Mouse (Mus musculus) embryonic facial prominence, embryonic 11.5 days (tissue): ENCODE measurements around the gene Klhdc9. TPM values are rescaled to one million over a fixed set of nuclear protein-coding genes. Genes with fewer than 3 reads are reported as not detected.
"Not testable (repeated sequence)": the region's sequence is repeated elsewhere in the genome, so short reads cannot be mapped to it uniquely, and the experiment has no call there.

Experiments
- ATAC-seq: fragments of 200-750 bp; cut with Nextera tagmentation; replicated peaks from 2 replicates; pipeline ENCODE4 v1.8.0; 2017; ENCODE audit warnings: low read depth; ENCODE audit not compliant: insufficient number of reproducible peaks, low FRiP score, low TSS enrichment
- DNase-seq: peaks from one replicate; pipeline ENCODE4 v3.0.0-alpha.2; 2015; ENCODE audit warnings: low spot score
- H3K27ac ChIP-seq: fragments of 300-500 bp; sonication (generic); replicated peaks from 2 replicates; pipeline ENCODE4 v1.5.1; 2014; ENCODE audit warnings: mild to moderate bottlenecking, low read depth, low read length, control low read depth
- H3K27me3 ChIP-seq: fragments of 300-500 bp; sonication (generic); 2 replicates; pipeline ENCODE4 v1.6.1; 2014; ENCODE audit warnings: mild to moderate bottlenecking, low read length, moderate library complexity, mixed read lengths; ENCODE audit not compliant: control insufficient read depth, insufficient read depth
- H3K36me3 ChIP-seq: fragments of 300-500 bp; sonication (generic); replicated peaks from 2 replicates; pipeline ENCODE4 v1.6.1; 2014; ENCODE audit warnings: low read depth, mild to moderate bottlenecking, low read length, moderate library complexity, mixed read lengths; ENCODE audit not compliant: control insufficient read depth, insufficient read depth
- H3K4me1 ChIP-seq: fragments of 300-500 bp; sonication (generic); 2 replicates; pipeline ENCODE4 v1.6.1; 2014; ENCODE audit warnings: low read length, mixed read lengths; ENCODE audit not compliant: control insufficient read depth, insufficient read depth
- H3K4me2 ChIP-seq: fragments of 300-500 bp; sonication (generic); 2 replicates; pipeline ENCODE4 v1.6.1; 2014; ENCODE audit warnings: low read depth, mild to moderate bottlenecking, control low read depth, low read length, moderate library complexity
- H3K4me3 ChIP-seq: fragments of 300-500 bp; sonication (generic); 2 replicates; pipeline ENCODE4 v1.5.1; 2014; ENCODE audit warnings: low read depth, low read length, control low read depth
- H3K9ac ChIP-seq: fragments of 300-500 bp; sonication (generic); replicated peaks from 2 replicates; pipeline ENCODE4 v1.6.1; 2014; ENCODE audit warnings: mild to moderate bottlenecking, control low read depth, low read length
- H3K9me3 ChIP-seq: fragments of 300-500 bp; sonication (generic); replicated peaks from 2 replicates; pipeline ENCODE4 v1.6.1; 2016; ENCODE audit warnings: mild to moderate bottlenecking, low read length, inconsistent platforms, mixed read lengths; ENCODE audit not compliant: control insufficient read depth
- WGBS: fragments of 180-500 bp; shearing (Covaris S2); extraction: QIAGEN DNeasy Blood & Tissue Kit; methylation state at CpG from one replicate; pipeline ENCODE4 v1.1.7; 2014; 5-methylcytosine and 5-hydroxymethylcytosine counted together
- polyA plus RNA-seq: library from polyadenylated mRNA; unstranded; fragments of >200 nt; fragmentation: Nextera tagmentation; extraction: Ambion mirVana; gene quantifications from 2 replicates; pipeline ENCODE4 v1.2.1, GENCODE M21; 2014

Gene Klhdc9
- polyA plus RNA-seq, 1 experiment from 2014 or later: 1.4 TPM

- Histone ChIP-seq H3K4me3 (peak overlapping the region; percentile 82), H3K4me2 (peak overlapping the region; percentile 78), H3K9ac (peak overlapping the region; percentile 99), H3K4me1 (no peaks in the 10 kb centered on the region; the same call in 1 of the 2 replicates), H3K27ac (peak overlapping the region; percentile 99), H3K27me3 (no peaks in the 10 kb centered on the region), H3K9me3 (no peaks in the 10 kb centered on the region), H3K36me3 (no peaks in the 10 kb centered on the region)
- under 1% methylated on average over 4 of the region's 4 CpGs for WGBS
- DNase-seq (no peak), ATAC-seq (no peak)
These were observed 30.4 kb downstream of the Klhdc9 start for GRCm38 (mm10) chr1:171330216-171330560.

DNA sequence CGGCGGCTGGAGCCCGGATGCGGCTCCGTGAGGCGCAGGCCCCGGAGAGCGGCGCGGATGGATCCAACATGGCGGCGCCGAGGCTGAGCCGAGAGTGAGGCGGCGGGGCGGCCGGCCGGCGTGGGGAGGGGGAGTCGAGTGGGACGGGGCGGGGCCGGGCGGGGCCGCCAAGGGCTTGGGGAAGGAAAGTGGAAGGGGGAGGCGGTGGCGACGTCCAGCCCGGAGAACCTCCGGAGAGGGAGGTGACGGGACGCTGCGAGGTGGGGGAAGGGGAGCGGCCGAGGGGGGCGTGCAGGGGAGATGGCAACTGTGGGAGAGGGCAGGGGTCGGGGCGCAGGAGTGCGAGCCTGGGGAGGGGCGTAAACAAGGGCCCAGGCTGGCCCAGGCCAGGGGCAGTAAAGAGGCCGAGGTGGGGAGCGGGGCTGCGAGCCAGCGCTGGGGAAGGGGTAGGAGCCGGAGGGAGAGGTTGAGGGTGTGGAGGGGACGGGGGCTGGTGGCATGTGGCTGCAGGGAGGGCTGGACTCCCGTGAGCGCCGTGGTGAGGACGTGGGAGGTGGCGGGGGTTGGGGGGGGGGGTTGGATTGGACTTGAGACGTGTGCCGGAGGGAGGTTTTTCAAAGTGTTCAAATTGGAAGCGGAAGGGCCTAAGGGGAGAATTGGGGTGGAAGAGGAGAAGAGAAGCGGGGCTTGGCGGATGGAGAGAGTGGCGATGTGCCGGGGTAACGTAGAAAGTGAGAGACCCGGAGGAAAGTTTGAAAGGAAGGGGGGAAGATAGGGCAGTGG, 31.0 kb downstream of the Klhdc9 start:
- Histone ChIP-seq H3K4me2 (peak overlapping the region; percentile 78), H3K27ac (peak overlapping the region; percentile 99), H3K4me3 (peak overlapping the region; percentile 82), H3K9me3 (no peaks in the 10 kb centered on the region), H3K4me1 (no peaks in the 10 kb centered on the region; the same call in 1 of the 2 replicates), H3K36me3 (no peaks in the 10 kb centered on the region), H3K9ac (peak overlapping the region; percentile 99), H3K27me3 (no peaks in the 10 kb centered on the region)
- peak; percentile 92 for DNase-seq
- peak; percentile 88 for ATAC-seq
- 1% methylated on average over 41 of the region's 61 CpGs for WGBS

DNA sequence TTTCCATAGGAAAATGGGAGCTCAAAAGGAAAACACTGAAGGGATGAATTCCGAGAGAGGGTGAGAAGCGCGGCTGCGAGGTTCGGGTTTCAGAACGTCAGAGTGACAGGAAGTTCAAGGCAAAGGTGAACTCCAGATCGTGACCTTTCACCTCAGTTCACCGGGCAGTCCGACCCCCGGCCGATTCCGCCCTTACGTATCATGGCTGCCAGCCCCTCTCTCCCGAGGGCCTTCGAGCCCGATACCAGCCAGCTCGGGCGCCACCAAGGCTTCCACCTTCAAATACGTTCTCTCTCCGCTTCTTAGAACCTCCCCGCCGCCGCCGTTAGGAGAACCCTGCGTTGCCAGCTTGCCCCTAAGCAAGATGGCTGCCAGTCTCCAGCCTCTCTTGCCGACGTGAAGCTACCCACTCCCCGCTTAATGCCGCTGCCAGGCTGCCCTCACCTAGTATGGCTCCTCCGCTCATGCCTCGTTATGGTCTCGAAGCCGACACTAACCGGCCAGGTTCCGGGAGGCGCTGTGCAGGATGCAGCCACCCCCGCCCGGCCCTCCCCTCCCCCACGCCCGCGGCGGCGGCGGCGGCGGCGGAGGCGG, 31.7 kb downstream of the Klhdc9 start, which contains the start of gene Dedd:
Gene Dedd, plus strand, starts transcription at position 307 of the 594 bp plus-strand sequence.
- Histone ChIP-seq H3K9ac (peak within 1 kb of the TSS; percentile 99), H3K27ac (peak within 1 kb of the TSS; percentile 99), H3K4me3 (peak within 1 kb of the TSS; percentile 82), H3K4me1 (no peaks in the 10 kb centered on the region; the same call in 1 of the 2 replicates), H3K9me3 (no peaks in the 10 kb centered on the region), H3K27me3 (no peaks in the 10 kb centered on the region), H3K4me2 (peak within 1 kb of the TSS; percentile 78), H3K36me3 (no peaks in the 10 kb centered on the region)
- WGBS: under 1% methylated on average over 43 of the region's 48 CpGs
- DNase-seq: peak; percentile 93
- peak; percentile 95 for ATAC-seq

GRCm38 (mm10) chr1:171328244-171328643, 32.4 kb downstream of the Klhdc9 start:
- Histone ChIP-seq H3K4me2 (peak overlapping the region; percentile 78), H3K9ac (peak overlapping the region; percentile 99), H3K4me3 (peak overlapping the region; percentile 82), H3K9me3 (no peaks in the 10 kb centered on the region), H3K27me3 (no peaks in the 10 kb centered on the region), H3K27ac (peak overlapping the region; percentile 99), H3K36me3 (no peaks in the 10 kb centered on the region), H3K4me1 (no peaks in the 10 kb centered on the region; the same call in 1 of the 2 replicates)
- ATAC-seq (no peak), DNase-seq (peak; percentile 46)
- WGBS: 37% methylated on average over 9 of the region's 9 CpGs

DNA sequence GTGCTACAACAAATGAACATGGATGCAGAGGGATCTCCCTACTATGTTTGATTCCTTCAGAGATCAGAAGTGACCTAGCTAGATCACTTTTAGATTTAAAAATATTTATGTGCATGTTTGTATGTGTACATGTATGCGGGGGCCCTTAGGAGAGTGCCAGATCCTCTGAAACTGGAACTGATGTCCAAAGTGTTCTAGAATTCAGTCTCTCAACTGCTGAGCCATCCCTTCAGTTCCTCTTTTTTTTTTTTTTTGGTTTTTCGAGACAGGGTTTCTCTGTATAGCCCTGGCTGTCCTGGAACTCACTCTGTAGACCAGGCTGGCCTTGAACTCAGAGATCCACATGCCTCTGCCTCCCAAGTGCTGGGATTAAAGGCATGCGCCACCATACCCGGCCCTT, 34.0 kb downstream of the Klhdc9 start:
- H3K9ac ChIP-seq, DNase-seq, H3K4me1 ChIP-seq, ATAC-seq, H3K36me3 ChIP-seq, H3K9me3 ChIP-seq, H3K4me3 ChIP-seq, H3K4me2 ChIP-seq, H3K27ac ChIP-seq, H3K27me3 ChIP-seq: not testable (repeated sequence)
- 86% methylated on average over 4 of the region's 4 CpGs for WGBS

DNA sequence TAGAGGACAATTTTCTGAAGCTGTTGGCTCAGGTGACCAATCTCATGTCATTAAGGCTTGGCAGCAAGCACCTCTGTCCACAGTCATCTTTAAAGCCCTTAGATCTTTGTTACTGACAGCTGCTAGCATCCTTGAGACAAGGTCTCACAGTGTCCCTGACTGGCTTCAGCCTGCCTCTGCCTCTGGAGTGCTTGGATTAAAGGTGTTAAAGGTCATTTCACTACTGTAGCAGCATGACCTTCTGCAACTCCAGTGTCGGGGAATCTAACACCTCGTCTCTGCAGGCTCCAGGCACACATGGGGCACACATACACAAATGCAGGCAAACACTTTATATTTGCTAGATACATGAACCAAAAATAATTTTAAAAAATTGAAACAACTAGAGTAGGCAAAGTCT, 35.0 kb downstream of the Klhdc9 start:
- ATAC-seq (no peak), DNase-seq (no peak)
- Histone ChIP-seq H3K9me3 (no peaks in the 10 kb centered on the region), H3K4me2 (no peak overlapping the region), H3K4me1 (no peaks in the 10 kb centered on the region), H3K4me3 (no peak overlapping the region), H3K27me3 (no peaks in the 10 kb centered on the region), H3K36me3 (no peaks in the 10 kb centered on the region), H3K27ac (no peak overlapping the region), H3K9ac (no peak overlapping the region)
- 81% methylated on average over 2 of the region's 2 CpGs for WGBS

DNA sequence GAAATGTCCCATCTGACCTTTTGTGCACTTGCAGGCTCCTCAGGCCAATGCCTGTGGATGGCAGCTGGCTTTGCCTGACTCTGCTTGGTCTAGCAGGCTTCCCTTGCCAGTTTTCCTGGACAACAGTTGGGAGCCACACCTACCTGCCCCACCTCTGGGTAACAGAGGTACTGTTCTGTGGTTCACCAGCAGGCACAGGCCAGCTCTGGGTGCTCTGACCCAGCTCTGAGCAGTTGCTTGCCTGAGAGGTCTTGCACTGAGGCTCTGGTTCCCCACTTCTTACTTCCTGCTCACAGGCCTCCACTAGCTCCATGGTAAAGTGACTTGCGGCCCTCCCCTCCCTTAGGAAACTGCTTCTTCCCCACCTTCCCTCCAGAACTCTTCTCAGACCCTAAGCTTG, 38.6 kb downstream of the Klhdc9 start:
- no peak for DNase-seq
- H3K9me3 ChIP-seq: no peaks in the 10 kb centered on the region
- H3K4me1 ChIP-seq: no peaks in the 10 kb centered on the region
- H3K36me3 ChIP-seq: no peaks in the 10 kb centered on the region
- no peak overlapping the region for H3K4me2 ChIP-seq
- no peak overlapping the region for H3K9ac ChIP-seq
- 0 out of 2 replicates have a peak, but pooled peaks have one; percentile 65 for ATAC-seq
- WGBS: 68% methylated on average over 1 of the region's 1 CpGs
- H3K4me3 ChIP-seq: no peak overlapping the region
- no peak overlapping the region for H3K27ac ChIP-seq
- H3K27me3 ChIP-seq: no peaks in the 10 kb centered on the region

DNA sequence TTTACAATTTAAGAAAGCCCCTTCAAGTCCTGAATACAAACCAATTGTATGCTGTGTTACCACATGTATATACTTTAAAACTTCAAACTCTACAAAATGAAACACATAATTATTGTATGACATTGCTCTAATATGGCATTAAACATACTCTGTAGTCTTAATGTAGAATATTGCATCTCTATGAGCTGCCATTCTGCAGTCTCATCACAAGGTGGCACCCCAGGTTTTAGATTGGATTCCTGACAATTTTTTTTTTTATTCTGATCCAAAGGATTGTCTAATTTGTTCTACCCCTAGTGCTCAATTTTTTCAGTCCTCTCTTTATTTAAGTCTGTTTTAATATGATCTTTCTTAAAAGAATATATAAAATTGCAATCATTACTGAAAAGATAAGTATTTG, 39.2 kb downstream of the Klhdc9 start:
- Histone ChIP-seq H3K9ac (no peak overlapping the region), H3K36me3 (no peaks in the 10 kb centered on the region), H3K27ac (no peak overlapping the region), H3K9me3 (no peaks in the 10 kb centered on the region), H3K27me3 (no peaks in the 10 kb centered on the region), H3K4me2 (no peak overlapping the region), H3K4me3 (no peak overlapping the region), H3K4me1 (no peaks in the 10 kb centered on the region)
- ATAC-seq (no peak), DNase-seq (peak; percentile 64)
